Mouse (Mus musculus) ES-Bruce4 (cell line): ENCODE data around the gene Kif6.

Experiments used
- EP300 ChIP-seq: IDR thresholded peaks from 2 replicates; pipeline ENCODE4 v1.6.1; 2011; ENCODE audit warnings: low read depth, low read length; ENCODE audit not compliant: insufficient read depth
- POLR2A ChIP-seq: IDR thresholded peaks from one replicate; pipeline ENCODE4 v1.8.1; 2011; ENCODE audit warnings: low read length; ENCODE audit not compliant: insufficient read depth

- TF ChIP-seq POLR2A (no peak), EP300 (no peak)
Measured at GRCm38 (mm10) chr17:49779576-49779975, 164.6 kb downstream of the Kif6 start.
